Mouse (Mus musculus): ENCODE measurements around the gene Zbtb8os. TPM values are rescaled to one million over a fixed set of nuclear protein-coding genes. Genes with fewer than 3 reads are reported as not detected.

The Zbtb8os gene
- polyA plus RNA-seq, 1 experiment from 2014 or later, result 22.5 TPM

GRCm38 (mm10) chr4:129322042-129322441 is 13.5 kb upstream of the Zbtb8os start:
- Histone ChIP-seq H3K27ac (ENCODE audit: low read length) (no peak overlapping the region), H3K36me3 (ENCODE audit: control insufficient read depth, insufficient read depth) (peaks cover 51% of the 10 kb centered on the region), H3K4me2 (ENCODE audit: low read depth, low read length) (no peak overlapping the region), H3K4me3 (ENCODE audit: low read depth, low read length) (no peak overlapping the region), H3K27me3 (ENCODE audit: control insufficient read depth, insufficient read depth, low read depth, low read length) (no peaks in the 10 kb centered on the region), H3K9me3 (replicated peaks; ENCODE audit: control insufficient read depth, low read length) (no peaks in the 10 kb centered on the region), H3K4me1 (ENCODE audit: control insufficient read depth, low read depth, low read length) (0 out of 2 replicates have a peak, but pooled peaks cover 3% of the 10 kb centered on the region), H3K9ac (ENCODE audit: low read depth, low read length) (no peak overlapping the region)
- WGBS (ENCODE audit: insufficient replicate concordance), result 94% methylated on average over 5 of the region's 5 CpGs
- no peak for ATAC-seq (ENCODE audit: low read depth)

GRCm38 (mm10) chr4:129323491-129323890 is 12.0 kb upstream of the Zbtb8os start:
- Histone ChIP-seq H3K4me3 (ENCODE audit: low read depth, low read length) (no peak overlapping the region), H3K9ac (ENCODE audit: low read depth, low read length) (no peak overlapping the region), H3K27ac (ENCODE audit: low read length) (no peak overlapping the region), H3K4me2 (ENCODE audit: low read depth, low read length) (no peak overlapping the region), H3K27me3 (ENCODE audit: control insufficient read depth, insufficient read depth, low read depth, low read length) (no peaks in the 10 kb centered on the region), H3K36me3 (ENCODE audit: control insufficient read depth, insufficient read depth) (peaks cover 53% of the 10 kb centered on the region), H3K9me3 (replicated peaks; ENCODE audit: control insufficient read depth, low read length) (no peaks in the 10 kb centered on the region), H3K4me1 (ENCODE audit: control insufficient read depth, low read depth, low read length) (0 out of 2 replicates have a peak, but pooled peaks cover 3% of the 10 kb centered on the region)
- no peak for ATAC-seq (ENCODE audit: low read depth)
- 76% methylated on average over 1 of the region's 1 CpGs for WGBS (ENCODE audit: insufficient replicate concordance)

GRCm38 (mm10) chr4:129324756-129325155 is 10.7 kb upstream of the Zbtb8os start:
- Histone ChIP-seq H3K4me2 (ENCODE audit: low read depth, low read length) (no peak overlapping the region), H3K9ac (ENCODE audit: low read depth, low read length) (no peak overlapping the region), H3K4me3 (ENCODE audit: low read depth, low read length) (no peak overlapping the region), H3K27ac (ENCODE audit: low read length) (no peak overlapping the region), H3K36me3 (ENCODE audit: control insufficient read depth, insufficient read depth) (peaks cover 53% of the 10 kb centered on the region), H3K27me3 (ENCODE audit: control insufficient read depth, insufficient read depth, low read depth, low read length) (no peaks in the 10 kb centered on the region), H3K4me1 (ENCODE audit: control insufficient read depth, low read depth, low read length) (0 out of 2 replicates have a peak, but pooled peaks cover 3% of the 10 kb centered on the region), H3K9me3 (replicated peaks; ENCODE audit: control insufficient read depth, low read length) (no peaks in the 10 kb centered on the region)
- WGBS (ENCODE audit: insufficient replicate concordance), result 71% methylated on average over 1 of the region's 1 CpGs
- ATAC-seq (ENCODE audit: low read depth), result no peak

- Histone ChIP-seq H3K27ac (ENCODE audit: low read length) (no peak overlapping the region), H3K27me3 (ENCODE audit: control insufficient read depth, insufficient read depth, low read depth, low read length) (no peaks in the 10 kb centered on the region), H3K4me3 (ENCODE audit: low read depth, low read length) (no peak overlapping the region), H3K4me1 (ENCODE audit: control insufficient read depth, low read depth, low read length) (peaks cover 3% of the 10 kb centered on the region; the same call in 1 of the 2 replicates), H3K36me3 (ENCODE audit: control insufficient read depth, insufficient read depth) (peaks cover 41% of the 10 kb centered on the region), H3K9ac (ENCODE audit: low read depth, low read length) (no peak overlapping the region), H3K9me3 (replicated peaks; ENCODE audit: control insufficient read depth, low read length) (no peaks in the 10 kb centered on the region), H3K4me2 (ENCODE audit: low read depth, low read length) (no peak overlapping the region)
- no peak for ATAC-seq (ENCODE audit: low read depth)
- 57% methylated on average over 1 of the region's 1 CpGs for WGBS (ENCODE audit: insufficient replicate concordance)
Observed at GRCm38 (mm10) chr4:129326191-129326590, 9.3 kb upstream of the Zbtb8os start.

GRCm38 (mm10) chr4:129332846-129333245 is 2.6 kb upstream of the Zbtb8os start:
- Histone ChIP-seq H3K27ac (ENCODE audit: low read length) (no peak overlapping the region), H3K9me3 (replicated peaks; ENCODE audit: control insufficient read depth, low read length) (no peaks in the 10 kb centered on the region), H3K4me2 (ENCODE audit: low read depth, low read length) (peak overlapping the region; percentile 95), H3K4me3 (ENCODE audit: low read depth, low read length) (peak overlapping the region; percentile 92), H3K27me3 (ENCODE audit: control insufficient read depth, insufficient read depth, low read depth, low read length) (no peaks in the 10 kb centered on the region), H3K9ac (ENCODE audit: low read depth, low read length) (no peak overlapping the region; the same call in 1 of the 2 replicates), H3K36me3 (ENCODE audit: control insufficient read depth, insufficient read depth) (peaks cover 15% of the 10 kb centered on the region), H3K4me1 (ENCODE audit: control insufficient read depth, low read depth, low read length) (peaks cover 35% of the 10 kb centered on the region)
- no peak for ATAC-seq (ENCODE audit: low read depth)
- WGBS (ENCODE audit: insufficient replicate concordance), result 38% methylated on average over 1 of the region's 1 CpGs

GRCm38 (mm10) chr4:129334677-129335215 is 749 bp upstream of the Zbtb8os start:
- WGBS (ENCODE audit: insufficient replicate concordance), result under 1% methylated on average over 62 of the region's 62 CpGs
- peak; percentile 45 for ATAC-seq (ENCODE audit: low read depth)
- peaks cover 52% of the 10 kb centered on the region for H3K4me1 ChIP-seq (ENCODE audit: control insufficient read depth, low read depth, low read length)

GRCm38 (mm10) chr4:129336291-129336690 is 796 bp downstream of the Zbtb8os start:
- 41% methylated on average over 14 of the region's 14 CpGs for WGBS (ENCODE audit: insufficient replicate concordance)
- no peak for ATAC-seq (ENCODE audit: low read depth)
- Histone ChIP-seq H3K9ac (ENCODE audit: low read depth, low read length) (peak overlapping the region; percentile 87), H3K4me3 (ENCODE audit: low read depth, low read length) (peak overlapping the region; percentile 92), H3K4me2 (ENCODE audit: low read depth, low read length) (peak overlapping the region; percentile 95), H3K27ac (ENCODE audit: low read length) (peak overlapping the region; percentile 99), H3K4me1 (ENCODE audit: control insufficient read depth, low read depth, low read length) (peaks cover 59% of the 10 kb centered on the region), H3K9me3 (replicated peaks; ENCODE audit: control insufficient read depth, low read length) (no peaks in the 10 kb centered on the region), H3K27me3 (ENCODE audit: control insufficient read depth, insufficient read depth, low read depth, low read length) (no peaks in the 10 kb centered on the region), H3K36me3 (ENCODE audit: control insufficient read depth, insufficient read depth) (no peaks in the 10 kb centered on the region; the same call in 1 of the 2 replicates)

More at GRCm38 (mm10) chr4:129334677-129335215, 749 bp upstream of the Zbtb8os start:
- Histone ChIP-seq H3K9me3 (replicated peaks; ENCODE audit: control insufficient read depth, low read length) (no peaks in the 10 kb centered on the region), H3K36me3 (ENCODE audit: control insufficient read depth, insufficient read depth) (no peaks in the 10 kb centered on the region; the same call in 1 of the 2 replicates), H3K4me3 (ENCODE audit: low read depth, low read length) (peak overlapping the region; percentile 92), H3K4me2 (ENCODE audit: low read depth, low read length) (peak overlapping the region; percentile 95), H3K27ac (ENCODE audit: low read length) (peak overlapping the region; percentile 93), H3K27me3 (ENCODE audit: control insufficient read depth, insufficient read depth, low read depth, low read length) (no peaks in the 10 kb centered on the region), H3K9ac (ENCODE audit: low read depth, low read length) (peak overlapping the region; percentile 95)

GRCm38 (mm10) chr4:129339743-129340142 is 4.2 kb downstream of the Zbtb8os start:
- H3K4me2 ChIP-seq (ENCODE audit: low read depth, low read length), result peak overlapping the region; percentile 12
- peaks cover 13% of the 10 kb centered on the region for H3K36me3 ChIP-seq (ENCODE audit: control insufficient read depth, insufficient read depth)
- 0 out of 2 replicates have a peak, but pooled peaks cover 2% of the 10 kb centered on the region for H3K9me3 ChIP-seq (replicated peaks; ENCODE audit: control insufficient read depth, low read length)
- H3K27me3 ChIP-seq (ENCODE audit: control insufficient read depth, insufficient read depth, low read depth, low read length), result no peaks in the 10 kb centered on the region
- no peak overlapping the region for H3K9ac ChIP-seq (ENCODE audit: low read depth, low read length)
- 30% methylated on average over 3 of the region's 3 CpGs for WGBS (ENCODE audit: insufficient replicate concordance)
- peaks cover 37% of the 10 kb centered on the region for H3K4me1 ChIP-seq (ENCODE audit: control insufficient read depth, low read depth, low read length)
- ATAC-seq (ENCODE audit: low read depth), result peak; percentile 63
- peak overlapping the region; percentile 80 for H3K27ac ChIP-seq (ENCODE audit: low read length)
- H3K4me3 ChIP-seq (ENCODE audit: low read depth, low read length), result no peak overlapping the region

- peaks cover 13% of the 10 kb centered on the region for H3K36me3 ChIP-seq (ENCODE audit: control insufficient read depth, insufficient read depth)
- no peak overlapping the region for H3K9ac ChIP-seq (ENCODE audit: low read depth, low read length)
Observed at GRCm38 (mm10) chr4:129341888-129342287, 6.4 kb downstream of the Zbtb8os start.

More at GRCm38 (mm10) chr4:129341888-129342287, 6.4 kb downstream of the Zbtb8os start:
- Histone ChIP-seq H3K4me2 (ENCODE audit: low read depth, low read length) (no peak overlapping the region), H3K4me1 (ENCODE audit: control insufficient read depth, low read depth, low read length) (peaks cover 34% of the 10 kb centered on the region), H3K4me3 (ENCODE audit: low read depth, low read length) (no peak overlapping the region), H3K27me3 (ENCODE audit: control insufficient read depth, insufficient read depth, low read depth, low read length) (no peaks in the 10 kb centered on the region), H3K27ac (ENCODE audit: low read length) (no peak overlapping the region), H3K9me3 (replicated peaks; ENCODE audit: control insufficient read depth, low read length) (0 out of 2 replicates have a peak, but pooled peaks cover 2% of the 10 kb centered on the region)
- ATAC-seq (ENCODE audit: low read depth), result no peak
- 92% methylated on average over 1 of the region's 1 CpGs for WGBS (ENCODE audit: insufficient replicate concordance)

All from liver, embryonic 16.5 days (tissue).